Mouse (Mus musculus): Measurements from ENCODE around the gene Atg5. TPM values are rescaled to one million over a fixed set of nuclear protein-coding genes. Genes with fewer than 3 reads are reported as not detected.

Gene Atg5
- polyA plus RNA-seq, 1 experiment from 2014 or later: 53.5 TPM

DNA sequence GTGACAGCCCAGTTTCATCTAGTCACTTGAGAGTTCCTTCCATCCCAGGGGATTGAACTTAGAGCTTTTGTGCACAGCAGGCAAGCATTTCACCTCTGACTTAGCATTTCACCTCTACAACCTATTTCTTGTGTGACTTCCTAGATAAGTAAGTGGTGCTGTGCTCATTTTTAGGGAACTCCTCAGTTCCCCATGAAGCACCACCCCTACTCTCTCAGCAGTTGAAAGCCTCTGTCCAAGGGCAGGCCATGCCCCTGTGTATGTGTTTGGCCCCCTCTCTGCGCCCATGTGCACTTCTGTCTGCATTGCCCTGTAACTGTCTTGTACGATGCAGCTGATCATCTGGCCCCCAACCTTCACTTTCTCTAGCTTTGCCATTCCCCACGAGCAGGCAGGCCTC, 132.0 kb downstream of the Atg5 start:
- no peaks in the 10 kb centered on the region for H3K27me3 ChIP-seq (replicated peaks; ENCODE audit: control insufficient read depth, insufficient read depth, low read length)
- WGBS: 74% methylated on average over 3 of the region's 3 CpGs
- H3K4me3 ChIP-seq (ENCODE audit: low read depth, low read length): no peak overlapping the region
- no peaks in the 10 kb centered on the region for H3K4me1 ChIP-seq (replicated peaks; ENCODE audit: control insufficient read depth, insufficient read depth, low read length)
- H3K9ac ChIP-seq (ENCODE audit: low read depth, low read length): no peak overlapping the region
- H3K9me3 ChIP-seq (ENCODE audit: control insufficient read depth): no peaks in the 10 kb centered on the region
- ATAC-seq: no peak
- no peak overlapping the region for H3K27ac ChIP-seq (ENCODE audit: low read depth, low read length)
- H3K4me2 ChIP-seq (replicated peaks; ENCODE audit: low read depth): no peak overlapping the region
- no peak for TF ChIP-seq CTCF (IDR thresholded peaks at IDR 0.05; ENCODE audit: low read depth)
- H3K36me3 ChIP-seq (ENCODE audit: control insufficient read depth, insufficient read depth): no peaks in the 10 kb centered on the region

DNA sequence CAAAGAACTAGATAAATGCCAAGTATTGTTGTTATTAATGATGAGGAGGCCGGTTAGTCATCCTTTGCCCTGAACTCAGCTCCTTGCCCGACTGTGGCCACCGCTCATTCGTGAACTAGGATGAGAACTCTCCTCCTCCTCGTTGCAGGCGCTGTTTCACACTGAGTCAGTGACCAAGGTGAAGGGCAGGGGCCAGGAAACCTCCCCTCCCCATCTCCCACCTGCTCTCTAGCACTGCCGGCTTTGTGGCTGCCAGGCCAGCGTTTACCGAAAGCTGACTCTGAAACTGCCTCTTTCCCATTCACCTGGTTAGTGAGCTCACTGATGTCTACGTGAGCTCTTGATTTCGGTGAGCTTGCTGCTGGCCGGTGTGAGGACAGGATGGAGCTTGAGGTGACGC, 132.4 kb downstream of the Atg5 start:
- H3K4me2 ChIP-seq (replicated peaks; ENCODE audit: low read depth): no peak overlapping the region
- no peak overlapping the region for H3K27ac ChIP-seq (ENCODE audit: low read depth, low read length)
- H3K9ac ChIP-seq (ENCODE audit: low read depth, low read length): no peak overlapping the region
- no peaks in the 10 kb centered on the region for H3K27me3 ChIP-seq (replicated peaks; ENCODE audit: control insufficient read depth, insufficient read depth, low read length)
- TF ChIP-seq CTCF (IDR thresholded peaks at IDR 0.05; ENCODE audit: low read depth): no peak
- no peak for ATAC-seq
- no peak overlapping the region for H3K4me3 ChIP-seq (ENCODE audit: low read depth, low read length)
- WGBS: 70% methylated on average over 13 of the region's 13 CpGs
- H3K9me3 ChIP-seq (ENCODE audit: control insufficient read depth): no peaks in the 10 kb centered on the region
- no peaks in the 10 kb centered on the region for H3K4me1 ChIP-seq (replicated peaks; ENCODE audit: control insufficient read depth, insufficient read depth, low read length)
- H3K36me3 ChIP-seq (ENCODE audit: control insufficient read depth, insufficient read depth): no peaks in the 10 kb centered on the region

DNA sequence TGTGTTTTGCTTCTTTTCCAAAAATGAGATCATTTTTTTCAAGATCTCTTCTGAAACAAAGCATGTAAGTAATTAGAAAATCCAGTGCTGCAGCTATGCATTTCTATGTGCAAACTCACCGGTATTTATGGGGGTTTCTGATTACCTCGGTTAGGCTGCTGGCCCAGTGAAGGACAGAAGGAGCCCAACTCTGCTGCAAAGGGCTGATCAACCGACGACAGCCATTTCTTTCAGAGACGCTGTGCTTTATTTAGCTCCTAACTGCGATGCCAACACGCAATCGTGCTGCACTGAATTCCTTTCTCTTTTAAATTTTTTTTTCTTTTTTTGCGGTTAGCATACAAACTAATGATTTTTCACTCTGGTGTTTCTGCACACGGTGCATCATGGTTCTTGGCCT, 133.4 kb downstream of the Atg5 start:
- TF ChIP-seq CTCF (IDR thresholded peaks at IDR 0.05; ENCODE audit: low read depth): no peak

DNA sequence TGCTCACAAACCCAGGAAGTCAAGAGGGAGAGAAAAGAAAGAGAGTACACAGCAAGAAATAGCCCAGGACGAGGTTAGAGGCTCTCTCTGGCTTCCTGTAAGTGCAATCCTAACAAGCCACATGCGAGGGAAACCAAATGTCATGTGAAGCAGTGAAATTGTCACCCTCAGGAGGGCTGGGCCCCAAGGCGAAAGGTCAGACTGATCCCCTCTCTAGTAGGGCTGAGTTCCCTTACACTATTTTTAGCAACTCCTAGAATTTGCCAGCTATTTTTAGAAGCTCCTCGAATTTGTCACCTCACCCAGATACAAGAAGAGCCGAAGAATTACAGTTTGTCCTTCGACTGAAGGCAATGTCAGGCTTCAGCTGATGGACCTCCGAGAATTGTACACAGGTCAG, 135.3 kb downstream of the Atg5 start:
- no peak for TF ChIP-seq CTCF (IDR thresholded peaks at IDR 0.05; ENCODE audit: low read depth)
- no peak overlapping the region for H3K9ac ChIP-seq (ENCODE audit: low read depth, low read length)
- no peaks in the 10 kb centered on the region for H3K4me1 ChIP-seq (replicated peaks; ENCODE audit: control insufficient read depth, insufficient read depth, low read length)
- ATAC-seq: no peak
- no peak overlapping the region for H3K4me2 ChIP-seq (replicated peaks; ENCODE audit: low read depth)
- H3K27ac ChIP-seq (ENCODE audit: low read depth, low read length): no peak overlapping the region
- H3K27me3 ChIP-seq (replicated peaks; ENCODE audit: control insufficient read depth, insufficient read depth, low read length): no peaks in the 10 kb centered on the region
- no peaks in the 10 kb centered on the region for H3K36me3 ChIP-seq (ENCODE audit: control insufficient read depth, insufficient read depth)
- WGBS: 57% methylated on average over 7 of the region's 7 CpGs
- no peaks in the 10 kb centered on the region for H3K9me3 ChIP-seq (ENCODE audit: control insufficient read depth)
- no peak overlapping the region for H3K4me3 ChIP-seq (ENCODE audit: low read depth, low read length)

More for the DNA sequence above, 133.4 kb downstream of the Atg5 start:
- no peak overlapping the region for H3K9ac ChIP-seq (ENCODE audit: low read depth, low read length)
- no peak overlapping the region for H3K4me3 ChIP-seq (ENCODE audit: low read depth, low read length)
- 85% methylated on average over 10 of the region's 10 CpGs for WGBS
- H3K4me2 ChIP-seq (replicated peaks; ENCODE audit: low read depth): no peak overlapping the region
- no peaks in the 10 kb centered on the region for H3K4me1 ChIP-seq (replicated peaks; ENCODE audit: control insufficient read depth, insufficient read depth, low read length)
- no peak overlapping the region for H3K27ac ChIP-seq (ENCODE audit: low read depth, low read length)
- ATAC-seq: no peak
- H3K27me3 ChIP-seq (replicated peaks; ENCODE audit: control insufficient read depth, insufficient read depth, low read length): no peaks in the 10 kb centered on the region
- no peaks in the 10 kb centered on the region for H3K36me3 ChIP-seq (ENCODE audit: control insufficient read depth, insufficient read depth)
- H3K9me3 ChIP-seq (ENCODE audit: control insufficient read depth): no peaks in the 10 kb centered on the region

DNA sequence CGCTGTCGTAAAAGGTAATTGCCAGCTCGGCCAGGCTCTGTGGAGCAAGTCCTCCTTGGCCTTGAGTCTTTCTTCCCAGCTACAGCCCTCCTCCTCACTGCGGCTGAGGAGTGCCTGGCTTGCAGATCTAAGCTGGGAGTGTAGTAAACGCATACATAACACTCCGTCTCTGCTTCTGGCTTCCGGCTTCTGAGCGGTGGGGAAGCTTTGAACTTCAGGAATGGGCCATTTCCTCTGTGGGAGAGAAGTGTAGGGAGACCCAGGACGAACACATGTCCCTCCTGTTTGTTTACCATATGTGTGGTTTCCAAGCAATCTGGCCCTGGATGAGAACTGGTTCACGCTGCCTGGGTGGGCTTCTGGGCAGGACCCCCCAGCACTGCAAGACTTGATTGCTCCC, 140.9 kb downstream of the Atg5 start:
- Histone ChIP-seq H3K4me2 (replicated peaks; ENCODE audit: low read depth) (no peak overlapping the region), H3K9ac (ENCODE audit: low read depth, low read length) (no peak overlapping the region), H3K27ac (ENCODE audit: low read depth, low read length) (no peak overlapping the region), H3K4me1 (replicated peaks; ENCODE audit: control insufficient read depth, insufficient read depth, low read length) (no peaks in the 10 kb centered on the region), H3K4me3 (ENCODE audit: low read depth, low read length) (no peak overlapping the region), H3K36me3 (ENCODE audit: control insufficient read depth, insufficient read depth) (no peaks in the 10 kb centered on the region), H3K27me3 (replicated peaks; ENCODE audit: control insufficient read depth, insufficient read depth, low read length) (no peaks in the 10 kb centered on the region), H3K9me3 (ENCODE audit: control insufficient read depth) (no peaks in the 10 kb centered on the region)
- 26% methylated on average over 10 of the region's 10 CpGs for WGBS
- no peak for TF ChIP-seq CTCF (IDR thresholded peaks at IDR 0.05; ENCODE audit: low read depth)
- ATAC-seq: no peak

DNA sequence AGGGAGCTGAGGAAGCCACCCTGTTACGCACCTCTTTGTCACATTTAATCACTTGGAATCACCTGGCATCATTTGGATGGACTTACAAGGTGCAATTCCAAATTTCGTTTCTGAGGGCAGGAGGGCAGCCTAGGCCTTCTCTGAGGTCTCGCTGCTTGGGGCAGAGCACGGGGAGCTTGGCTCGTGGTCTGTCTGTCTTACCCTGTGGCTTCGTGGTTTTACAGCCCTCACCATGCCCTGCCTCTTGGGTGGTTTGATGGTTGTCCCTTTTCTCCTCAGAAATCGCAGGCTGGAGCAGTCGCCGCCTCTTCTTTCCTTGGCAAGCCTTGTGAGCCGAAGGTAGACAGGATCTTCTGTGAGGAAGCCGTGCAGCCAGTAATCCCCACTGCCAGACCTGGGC, 141.8 kb downstream of the Atg5 start:
- Histone ChIP-seq H3K9me3 (ENCODE audit: control insufficient read depth) (no peaks in the 10 kb centered on the region), H3K9ac (ENCODE audit: low read depth, low read length) (no peak overlapping the region), H3K27me3 (replicated peaks; ENCODE audit: control insufficient read depth, insufficient read depth, low read length) (no peaks in the 10 kb centered on the region), H3K4me1 (replicated peaks; ENCODE audit: control insufficient read depth, insufficient read depth, low read length) (no peaks in the 10 kb centered on the region), H3K27ac (ENCODE audit: low read depth, low read length) (no peak overlapping the region), H3K36me3 (ENCODE audit: control insufficient read depth, insufficient read depth) (no peaks in the 10 kb centered on the region), H3K4me2 (replicated peaks; ENCODE audit: low read depth) (no peak overlapping the region), H3K4me3 (ENCODE audit: low read depth, low read length) (no peak overlapping the region)
- 88% methylated on average over 11 of the region's 11 CpGs for WGBS
- TF ChIP-seq CTCF (IDR thresholded peaks at IDR 0.05; ENCODE audit: low read depth): no peak
- ATAC-seq: no peak

MicroRNAs within 50 kb of the gene (microRNA counts, 519-probe panel; counts per million panel counts)
- not detected for microRNA mmu-miR-1929

Small RNA genes within 50 kb of the gene (microRNA-seq; reads per million reads assigned to microRNA genes)
- gene Mir1929: 2.2 reads per million

Other genes with a start within 250 kb of the Atg5 start
- gene Crybg1, start 119.5 kb upstream of the Atg5 start, polyA plus RNA-seq (2015; fragmentation: Nextera tagmentation; extraction: Ambion mirVana): 3.1 and 3.2 TPM in 2 replicates

Measured in intestine, postnatal 0 days (tissue).